Mouse (Mus musculus): ENCODE measurements around the gene Lingo2. TPM values are rescaled to one million over a fixed set of nuclear protein-coding genes. Genes with fewer than 3 reads are reported as not detected.

Gene Lingo2
- polyA plus RNA-seq, 1 experiment from 2014 or later, result 0.05 TPM

- no peaks in the 10 kb centered on the region for H3K36me3 ChIP-seq (ENCODE audit: insufficient read depth, low read length)
- H3K4me2 ChIP-seq (replicated peaks; ENCODE audit: low read depth, low read length), result no peak overlapping the region
- H3K9me3 ChIP-seq (ENCODE audit: low read length), result no peaks in the 10 kb centered on the region
- DNase-seq (ENCODE audit: low spot score), result no peak
- H3K9ac ChIP-seq (replicated peaks; ENCODE audit: low read depth), result no peak overlapping the region
- WGBS, result 48% methylated on average over 1 of the region's 1 CpGs
- H3K27me3 ChIP-seq (replicated peaks; ENCODE audit: insufficient read depth, low read length), result no peaks in the 10 kb centered on the region
- no peak overlapping the region for H3K27ac ChIP-seq (ENCODE audit: low read length)
- H3K4me3 ChIP-seq (ENCODE audit: low read depth, low read length), result no peak overlapping the region
- ATAC-seq, result no peak
- H3K4me1 ChIP-seq (ENCODE audit: insufficient read depth, low read depth, low read length), result no peaks in the 10 kb centered on the region
- no peak for TF ChIP-seq CTCF (IDR thresholded peaks at IDR 0.05)
- no peak for TF ChIP-seq EP300 (IDR thresholded peaks at IDR 0.05)
These were observed 461.3 kb downstream of the Lingo2 start for GRCm38 (mm10) chr4:36490255-36490654.

- Histone ChIP-seq H3K36me3 (ENCODE audit: insufficient read depth, low read length) (no peaks in the 10 kb centered on the region), H3K9ac (replicated peaks; ENCODE audit: low read depth) (no peak overlapping the region), H3K4me3 (ENCODE audit: low read depth, low read length) (no peak overlapping the region), H3K27ac (ENCODE audit: low read length) (no peak overlapping the region), H3K4me2 (replicated peaks; ENCODE audit: low read depth, low read length) (no peak overlapping the region), H3K9me3 (ENCODE audit: low read length) (no peaks in the 10 kb centered on the region), H3K27me3 (replicated peaks; ENCODE audit: insufficient read depth, low read length) (no peaks in the 10 kb centered on the region), H3K4me1 (ENCODE audit: insufficient read depth, low read depth, low read length) (no peaks in the 10 kb centered on the region)
- DNase-seq (ENCODE audit: low spot score), result no peak
- 85% methylated on average over 3 of the region's 3 CpGs for WGBS
- ATAC-seq, result no peak
- TF ChIP-seq EP300 (IDR thresholded peaks at IDR 0.05), result no peak
- no peak for TF ChIP-seq CTCF (IDR thresholded peaks at IDR 0.05)
These were observed 516.3 kb downstream of the Lingo2 start for GRCm38 (mm10) chr4:36435211-36435610.

- 42% methylated on average over 5 of the region's 5 CpGs for WGBS
- H3K4me2 ChIP-seq (replicated peaks; ENCODE audit: low read depth, low read length), result no peak overlapping the region
- DNase-seq (ENCODE audit: low spot score), result no peak
- no peak overlapping the region for H3K27ac ChIP-seq (ENCODE audit: low read length)
- H3K27me3 ChIP-seq (replicated peaks; ENCODE audit: insufficient read depth, low read length), result no peaks in the 10 kb centered on the region
- H3K9me3 ChIP-seq (ENCODE audit: low read length), result no peaks in the 10 kb centered on the region
- TF ChIP-seq EP300 (IDR thresholded peaks at IDR 0.05) (no peak), CTCF (IDR thresholded peaks at IDR 0.05) (no peak)
- no peak for ATAC-seq
- H3K36me3 ChIP-seq (ENCODE audit: insufficient read depth, low read length), result no peaks in the 10 kb centered on the region
- no peak overlapping the region for H3K4me3 ChIP-seq (ENCODE audit: low read depth, low read length)
- H3K4me1 ChIP-seq (ENCODE audit: insufficient read depth, low read depth, low read length), result no peaks in the 10 kb centered on the region
- H3K9ac ChIP-seq (replicated peaks; ENCODE audit: low read depth), result no peak overlapping the region
These were observed 525.4 kb downstream of the Lingo2 start for GRCm38 (mm10) chr4:36426192-36426591.

GRCm38 (mm10) chr4:36407350-36407749 lies 544.2 kb downstream of the Lingo2 start:
- H3K36me3 ChIP-seq (ENCODE audit: insufficient read depth, low read length), result no peaks in the 10 kb centered on the region
- WGBS, result 87% methylated on average over 3 of the region's 3 CpGs
- no peaks in the 10 kb centered on the region for H3K27me3 ChIP-seq (replicated peaks; ENCODE audit: insufficient read depth, low read length)
- TF ChIP-seq EP300 (IDR thresholded peaks at IDR 0.05), result no peak
- TF ChIP-seq CTCF (IDR thresholded peaks at IDR 0.05), result no peak
- H3K4me2 ChIP-seq (replicated peaks; ENCODE audit: low read depth, low read length), result no peak overlapping the region
- H3K27ac ChIP-seq (ENCODE audit: low read length), result no peak overlapping the region
- H3K4me1 ChIP-seq (ENCODE audit: insufficient read depth, low read depth, low read length), result no peaks in the 10 kb centered on the region
- H3K9ac ChIP-seq (replicated peaks; ENCODE audit: low read depth), result no peak overlapping the region
- no peaks in the 10 kb centered on the region for H3K9me3 ChIP-seq (ENCODE audit: low read length)
- H3K4me3 ChIP-seq (ENCODE audit: low read depth, low read length), result no peak overlapping the region
- no peak for ATAC-seq
- DNase-seq (ENCODE audit: low spot score), result no peak

GRCm38 (mm10) chr4:36368925-36369324 lies 582.6 kb downstream of the Lingo2 start:
- no peak overlapping the region for H3K4me3 ChIP-seq (ENCODE audit: low read depth, low read length)
- ATAC-seq, result no peak
- H3K4me2 ChIP-seq (replicated peaks; ENCODE audit: low read depth, low read length), result no peak overlapping the region
- TF ChIP-seq CTCF (IDR thresholded peaks at IDR 0.05) (no peak), EP300 (IDR thresholded peaks at IDR 0.05) (no peak)
- no peaks in the 10 kb centered on the region for H3K36me3 ChIP-seq (ENCODE audit: insufficient read depth, low read length)
- WGBS, result 85% methylated on average over 3 of the region's 3 CpGs
- no peak for DNase-seq (ENCODE audit: low spot score)
- H3K4me1 ChIP-seq (ENCODE audit: insufficient read depth, low read depth, low read length), result no peaks in the 10 kb centered on the region
- H3K27me3 ChIP-seq (replicated peaks; ENCODE audit: insufficient read depth, low read length), result no peaks in the 10 kb centered on the region
- no peak overlapping the region for H3K27ac ChIP-seq (ENCODE audit: low read length)
- H3K9me3 ChIP-seq (ENCODE audit: low read length), result no peaks in the 10 kb centered on the region
- no peak overlapping the region for H3K9ac ChIP-seq (replicated peaks; ENCODE audit: low read depth)

GRCm38 (mm10) chr4:36354401-36354800 lies 597.1 kb downstream of the Lingo2 start:
- TF ChIP-seq EP300 (IDR thresholded peaks at IDR 0.05) (no peak), CTCF (IDR thresholded peaks at IDR 0.05) (no peak)
- Histone ChIP-seq H3K4me3 (ENCODE audit: low read depth, low read length) (no peak overlapping the region), H3K9ac (replicated peaks; ENCODE audit: low read depth) (no peak overlapping the region), H3K36me3 (ENCODE audit: insufficient read depth, low read length) (no peaks in the 10 kb centered on the region), H3K27ac (ENCODE audit: low read length) (no peak overlapping the region), H3K4me1 (ENCODE audit: insufficient read depth, low read depth, low read length) (no peaks in the 10 kb centered on the region), H3K9me3 (ENCODE audit: low read length) (no peaks in the 10 kb centered on the region), H3K4me2 (replicated peaks; ENCODE audit: low read depth, low read length) (no peak overlapping the region), H3K27me3 (replicated peaks; ENCODE audit: insufficient read depth, low read length) (no peaks in the 10 kb centered on the region)
- ATAC-seq, result no peak
- 81% methylated on average over 2 of the region's 2 CpGs for WGBS
- DNase-seq (ENCODE audit: low spot score), result no peak

GRCm38 (mm10) chr4:36331741-36332140 lies 619.8 kb downstream of the Lingo2 start:
- ATAC-seq (no peak), DNase-seq (ENCODE audit: low spot score) (no peak)
- Histone ChIP-seq H3K4me2 (replicated peaks; ENCODE audit: low read depth, low read length) (no peak overlapping the region), H3K4me1 (ENCODE audit: insufficient read depth, low read depth, low read length) (no peaks in the 10 kb centered on the region), H3K27me3 (replicated peaks; ENCODE audit: insufficient read depth, low read length) (no peaks in the 10 kb centered on the region), H3K27ac (ENCODE audit: low read length) (no peak overlapping the region), H3K9ac (replicated peaks; ENCODE audit: low read depth) (no peak overlapping the region), H3K4me3 (ENCODE audit: low read depth, low read length) (no peak overlapping the region), H3K9me3 (ENCODE audit: low read length) (no peaks in the 10 kb centered on the region), H3K36me3 (ENCODE audit: insufficient read depth, low read length) (no peaks in the 10 kb centered on the region)
- TF ChIP-seq CTCF (IDR thresholded peaks at IDR 0.05), result no peak
- 53% methylated on average over 1 of the region's 1 CpGs for WGBS
